Mouse (Mus musculus) embryonic facial prominence, embryonic 10.5 days (tissue): ENCODE results near the gene Gm12216. TPM values are rescaled to one million over a fixed set of nuclear protein-coding genes. Genes with fewer than 3 reads are reported as not detected.
"Not testable (repeated sequence)": the region's sequence is repeated elsewhere in the genome, so short reads cannot be mapped to it uniquely, and the experiment has no call there.

Experiments
- DNase-seq: peaks from one replicate; pipeline ENCODE4 v3.0.0-alpha.2; 2017; ENCODE audit warnings: low spot score
- H3K27ac ChIP-seq: fragments of 300-500 bp; sonication (generic); replicated peaks from 2 replicates; pipeline ENCODE4 v1.5.1; 2016; ENCODE audit warnings: mild to moderate bottlenecking
- H3K27me3 ChIP-seq: fragments of 300-500 bp; sonication (generic); replicated peaks from 2 replicates; pipeline ENCODE4 v1.6.1; 2016; ENCODE audit warnings: low read depth, mild to moderate bottlenecking; ENCODE audit not compliant: poor library complexity, severe bottlenecking
- H3K36me3 ChIP-seq: fragments of 300-500 bp; sonication (generic); replicated peaks from 2 replicates; pipeline ENCODE4 v1.6.1; 2016; ENCODE audit warnings: mild to moderate bottlenecking, moderate library complexity
- H3K4me1 ChIP-seq: fragments of 300-500 bp; sonication (generic); 2 replicates; pipeline ENCODE4 v1.6.1; 2016
- H3K4me3 ChIP-seq: fragments of 300-500 bp; sonication (generic); 2 replicates; pipeline ENCODE4 v1.5.1; 2016; ENCODE audit warnings: mild to moderate bottlenecking, moderate library complexity
- H3K9me3 ChIP-seq: fragments of 300-500 bp; sonication (generic); 2 replicates; pipeline ENCODE4 v1.6.1; 2016; ENCODE audit warnings: mild to moderate bottlenecking
- WGBS: fragments of 180-500 bp; shearing (Covaris S2); methylation state at CpG from one replicate; pipeline ENCODE4 v1.1.7; 2016; 5-methylcytosine and 5-hydroxymethylcytosine counted together
- polyA plus RNA-seq: library from polyadenylated mRNA; unstranded; fragments of >200 nt; fragmentation: Nextera tagmentation; extraction: Ambion mirVana; gene quantifications from 2 replicates; pipeline ENCODE4 v1.2.1, GENCODE M21; 2016

The Gm12216 gene
- polyA plus RNA-seq, 1 experiment from 2014 or later, result not detected

GRCm38 (mm10) chr11:53891505-53892451 is 32.7 kb upstream of the Gm12216 start, which contains the start of gene Slc22a5:
TSS of gene Slc22a5 (minus strand) at chr11:53891660.
- Histone ChIP-seq H3K9me3 (no peaks in the 10 kb centered on the region), H3K4me1 (peaks cover 37% of the 10 kb centered on the region), H3K27ac (peak within 1 kb of the TSS; percentile 84), H3K27me3 (peaks cover 8% of the 10 kb centered on the region; the same call in 1 of the 2 replicates), H3K36me3 (no peaks in the 10 kb centered on the region), H3K4me3 (peak within 1 kb of the TSS; percentile 72)
- WGBS, result 4% methylated on average over 63 of the region's 63 CpGs
- peak; percentile 97 for DNase-seq

GRCm38 (mm10) chr11:53890906-53891504 is 31.9 kb upstream of the Gm12216 start:
- Histone ChIP-seq H3K27me3 (peaks cover 8% of the 10 kb centered on the region; the same call in 1 of the 2 replicates), H3K4me3 (peak overlapping the region; percentile 72), H3K4me1 (peaks cover 37% of the 10 kb centered on the region), H3K36me3 (peaks cover 3% of the 10 kb centered on the region), H3K9me3 (no peaks in the 10 kb centered on the region), H3K27ac (peak overlapping the region; percentile 84)
- DNase-seq, result no peak
- 3% methylated on average over 33 of the region's 33 CpGs for WGBS

GRCm38 (mm10) chr11:53890225-53890624 is 31.2 kb upstream of the Gm12216 start:
- H3K36me3 ChIP-seq, result peaks cover 6% of the 10 kb centered on the region
- no peak for DNase-seq
- no peak overlapping the region for H3K27ac ChIP-seq
- H3K9me3 ChIP-seq, result no peaks in the 10 kb centered on the region
- peaks cover 8% of the 10 kb centered on the region; the same call in 1 of the 2 replicates for H3K27me3 ChIP-seq
- 91% methylated on average over 2 of the region's 2 CpGs for WGBS
- peak overlapping the region; percentile 72 for H3K4me3 ChIP-seq
- H3K4me1 ChIP-seq, result peaks cover 37% of the 10 kb centered on the region

- H3K4me3 ChIP-seq, result 0 out of 2 replicates have a peak overlapping the region, but pooled peaks have one; percentile 9
- peaks cover 15% of the 10 kb centered on the region for H3K36me3 ChIP-seq
- no peaks in the 10 kb centered on the region for H3K9me3 ChIP-seq
- H3K27me3 ChIP-seq, result peaks cover 8% of the 10 kb centered on the region; the same call in 1 of the 2 replicates
- DNase-seq, result no peak
- H3K27ac ChIP-seq, result no peak overlapping the region
- WGBS, result 47% methylated on average over 4 of the region's 4 CpGs
- peaks cover 37% of the 10 kb centered on the region for H3K4me1 ChIP-seq
These were observed 30.1 kb upstream of the Gm12216 start for GRCm38 (mm10) chr11:53889091-53889645.

- Histone ChIP-seq H3K27me3 (peaks cover 8% of the 10 kb centered on the region; the same call in 1 of the 2 replicates), H3K27ac (peak overlapping the region; percentile 25; the same call in 1 of the 2 replicates), H3K4me1 (peaks cover 37% of the 10 kb centered on the region), H3K4me3 (no peak overlapping the region), H3K36me3 (peaks cover 15% of the 10 kb centered on the region), H3K9me3 (no peaks in the 10 kb centered on the region)
- no peak for DNase-seq
- 84% methylated on average over 4 of the region's 4 CpGs for WGBS
These were observed 29.2 kb upstream of the Gm12216 start for GRCm38 (mm10) chr11:53888242-53888641.

- Histone ChIP-seq H3K4me1 (peaks cover 9% of the 10 kb centered on the region), H3K4me3 (no peak overlapping the region), H3K27me3 (no peaks in the 10 kb centered on the region), H3K36me3 (peaks cover 15% of the 10 kb centered on the region), H3K9me3 (no peaks in the 10 kb centered on the region), H3K27ac (no peak overlapping the region)
- DNase-seq, result no peak
- WGBS, result 89% methylated on average over 2 of the region's 2 CpGs
These were observed 24.2 kb upstream of the Gm12216 start for GRCm38 (mm10) chr11:53883287-53883686.

GRCm38 (mm10) chr11:53878096-53878495 is 19.0 kb upstream of the Gm12216 start:
- H3K36me3 ChIP-seq, H3K4me1 ChIP-seq, DNase-seq, H3K9me3 ChIP-seq, H3K27ac ChIP-seq, H3K4me3 ChIP-seq, H3K27me3 ChIP-seq: not testable (repeated sequence)
- WGBS, result 78% methylated on average over 5 of the region's 5 CpGs

- no peaks in the 10 kb centered on the region for H3K27me3 ChIP-seq
- 85% methylated on average over 4 of the region's 4 CpGs for WGBS
- H3K9me3 ChIP-seq, result no peaks in the 10 kb centered on the region
- H3K4me1 ChIP-seq, result no peaks in the 10 kb centered on the region
- peaks cover 16% of the 10 kb centered on the region for H3K36me3 ChIP-seq
- DNase-seq, result no peak
- no peak overlapping the region for H3K27ac ChIP-seq
- H3K4me3 ChIP-seq, result no peak overlapping the region
These were observed 17.4 kb upstream of the Gm12216 start for GRCm38 (mm10) chr11:53876488-53876887.

- Histone ChIP-seq H3K27me3 (no peaks in the 10 kb centered on the region), H3K4me1 (no peaks in the 10 kb centered on the region), H3K9me3 (no peaks in the 10 kb centered on the region), H3K27ac (no peak overlapping the region), H3K36me3 (peaks cover 23% of the 10 kb centered on the region), H3K4me3 (no peak overlapping the region)
- WGBS, result 75% methylated on average over 4 of the region's 4 CpGs
- no peak for DNase-seq
These were observed 15.7 kb upstream of the Gm12216 start for GRCm38 (mm10) chr11:53874706-53875105.

GRCm38 (mm10) chr11:53873909-53874704 is 15.1 kb upstream of the Gm12216 start:
- not testable (repeated sequence) for H3K4me1 ChIP-seq, H3K4me3 ChIP-seq, DNase-seq, H3K27ac ChIP-seq, H3K9me3 ChIP-seq, H3K27me3 ChIP-seq
- WGBS, result 60% methylated on average over 5 of the region's 5 CpGs
- peaks cover 23% of the 10 kb centered on the region for H3K36me3 ChIP-seq

- 89% methylated on average over 2 of the region's 2 CpGs for WGBS
- no peak for DNase-seq
- peaks cover 23% of the 10 kb centered on the region for H3K36me3 ChIP-seq
- no peak overlapping the region for H3K4me3 ChIP-seq
- no peaks in the 10 kb centered on the region for H3K9me3 ChIP-seq
- H3K27ac ChIP-seq, result no peak overlapping the region
- H3K27me3 ChIP-seq, result no peaks in the 10 kb centered on the region
- no peaks in the 10 kb centered on the region for H3K4me1 ChIP-seq
These were observed 12.9 kb upstream of the Gm12216 start for GRCm38 (mm10) chr11:53871786-53872507.
